Mouse (Mus musculus) brain, adult 2 months (tissue): ENCODE results near the gene Eef1g.
"Not testable (repeated sequence)": the region's sequence is repeated elsewhere in the genome, so short reads cannot be mapped to it uniquely, and the experiment has no call there.

Experiments used
- DNase-seq: peaks from one replicate; pipeline ENCODE4 v3.0.0; 2011; ENCODE audit warnings: low read depth, low spot score

The Eef1g gene

GRCm38 (mm10) chr19:8985891-8986290, 19.1 kb downstream of the Eef1g start:
- DNase-seq = no peak

- DNase-seq = no peak
Observed at GRCm38 (mm10) chr19:8987816-8988215, 21.0 kb downstream of the Eef1g start.

- no peak for DNase-seq
Observed at GRCm38 (mm10) chr19:8988346-8989065, 21.7 kb downstream of the Eef1g start.

- DNase-seq = no peak
Observed at GRCm38 (mm10) chr19:8989066-8989566, 22.3 kb downstream of the Eef1g start, which contains the start of gene Ahnak. Gene Ahnak (plus strand): TSS chr19:8989284.

- no peak for DNase-seq
Observed at GRCm38 (mm10) chr19:8989567-8990431, 23.0 kb downstream of the Eef1g start.

GRCm38 (mm10) chr19:8990432-8991102, 23.7 kb downstream of the Eef1g start:
- DNase-seq = peak; percentile 46

- DNase-seq = no peak
Observed at GRCm38 (mm10) chr19:8991245-8991870, 24.5 kb downstream of the Eef1g start.

- no peak for DNase-seq
Observed at GRCm38 (mm10) chr19:8991871-8992735, 25.3 kb downstream of the Eef1g start.

- DNase-seq = peak; percentile 80
Observed at GRCm38 (mm10) chr19:8992769-8993624, 26.2 kb downstream of the Eef1g start.

- no peak for DNase-seq
Observed at GRCm38 (mm10) chr19:8993625-8993912, 26.7 kb downstream of the Eef1g start.

GRCm38 (mm10) chr19:8994813-8995607, 28.2 kb downstream of the Eef1g start:
- no peak for DNase-seq

- DNase-seq = peak; percentile 62
Observed at GRCm38 (mm10) chr19:8996601-8997000, 29.8 kb downstream of the Eef1g start.

- peak; percentile 93 for DNase-seq
Observed at GRCm38 (mm10) chr19:8997546-8997945, 30.7 kb downstream of the Eef1g start.

GRCm38 (mm10) chr19:8998546-8998945, 31.7 kb downstream of the Eef1g start:
- DNase-seq = no peak

GRCm38 (mm10) chr19:8999223-8999622, 32.4 kb downstream of the Eef1g start:
- DNase-seq = no peak

- DNase-seq = not testable (repeated sequence)
Observed at GRCm38 (mm10) chr19:9006915-9007314, 40.1 kb downstream of the Eef1g start.

- DNase-seq = no peak
Observed at GRCm38 (mm10) chr19:9019298-9019697, 52.5 kb downstream of the Eef1g start.

GRCm38 (mm10) chr19:9023021-9023778, 56.4 kb downstream of the Eef1g start:
- DNase-seq = peak; percentile 37
